Mouse (Mus musculus) olfactory bulb, adult 2 months (tissue): Measurements from ENCODE around the gene Ticrr.
A peak's percentile ranks its signal among the peaks of the same experiment; 100 is the strongest.

Source experiments
- CTCF ChIP-seq: fragments of 200-500 bp; IDR thresholded peaks from 2 replicates; pipeline ENCODE4 v1.5.1; 2012; ENCODE audit warnings: low read depth, mild to moderate bottlenecking, low read length, moderate library complexity; ENCODE audit not compliant: insufficient read depth
- POLR2A ChIP-seq: fragments of 200-500 bp; IDR thresholded peaks from 2 replicates; pipeline ENCODE4 v1.6.1; 2012; ENCODE audit warnings: mild to moderate bottlenecking, low read depth, low read length, moderate library complexity; ENCODE audit not compliant: insufficient read depth

DNA sequence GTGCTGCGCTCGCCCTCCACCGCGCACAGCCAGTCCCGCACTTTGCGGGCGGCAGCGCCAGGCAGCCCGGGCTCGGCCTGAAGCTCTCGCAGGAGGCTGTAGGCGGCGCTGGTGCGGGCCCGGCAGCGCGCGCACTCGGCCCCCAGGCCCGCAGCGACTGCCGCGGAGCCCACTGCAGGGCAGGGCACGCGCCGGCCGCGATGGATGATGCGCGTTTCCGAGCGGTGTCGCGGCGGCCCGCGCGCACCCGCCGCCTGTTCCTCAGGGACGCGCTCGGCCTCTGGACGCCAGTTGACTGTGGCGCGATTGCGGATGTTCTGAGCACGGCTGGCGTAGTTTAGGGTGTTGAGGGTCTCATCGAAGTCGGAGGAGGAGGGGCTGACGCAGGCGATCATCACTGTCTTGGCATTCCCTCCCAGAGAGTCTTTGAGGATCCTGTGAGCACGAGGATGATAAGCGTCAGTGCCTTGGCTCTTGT lies 50.2 kb downstream of the Ticrr start:
- TF ChIP-seq POLR2A (peak; percentile 64), CTCF (peak; percentile 58)
